Mouse (Mus musculus): ENCODE data around the gene Pcyt1a.

- TF ChIP-seq CTCF (IDR thresholded peaks at IDR 0.05), result no peak
- TF ChIP-seq EP300 (IDR thresholded peaks at IDR 0.05), result no peak
Measured at GRCm38 (mm10) chr16:32395679-32396540, 34.8 kb upstream of the Pcyt1a start.
